Mouse (Mus musculus) testis, adult 2 months (tissue): ENCODE data around the gene Chn2.

ENCODE experiments used
- CTCF ChIP-seq: fragments of 200-500 bp; IDR thresholded peaks from 2 replicates; pipeline ENCODE4 v1.5.1; 2012; ENCODE audit warnings: low read depth, mild to moderate bottlenecking, inconsistent platforms, low read length, moderate library complexity; ENCODE audit not compliant: control insufficient read depth, insufficient read depth, insufficient replicate concordance
- POLR2A ChIP-seq: fragments of 200-500 bp; IDR thresholded peaks from 2 replicates; pipeline ENCODE4 v1.6.1; 2012; ENCODE audit warnings: low read depth, mild to moderate bottlenecking, inconsistent platforms, low read length, moderate library complexity; ENCODE audit not compliant: control insufficient read depth

- TF ChIP-seq POLR2A: peak; percentile 47; the same call in 1 of the 2 replicates
- TF ChIP-seq CTCF: no peak
These were observed 287.6 kb downstream of the Chn2 start for GRCm38 (mm10) chr6:54326671-54327625.
